Mouse (Mus musculus) hindlimb bud, embryonic 11.5 days (tissue): Measurements from ENCODE around the gene Tyw1.

Experiments used
- DNase-seq: peaks from one replicate; pipeline ENCODE4 v3.0.0-alpha.2; 2012; ENCODE audit warnings: low read depth, low spot score; ENCODE audit errors: extremely low spot score

The Tyw1 gene

DNA sequence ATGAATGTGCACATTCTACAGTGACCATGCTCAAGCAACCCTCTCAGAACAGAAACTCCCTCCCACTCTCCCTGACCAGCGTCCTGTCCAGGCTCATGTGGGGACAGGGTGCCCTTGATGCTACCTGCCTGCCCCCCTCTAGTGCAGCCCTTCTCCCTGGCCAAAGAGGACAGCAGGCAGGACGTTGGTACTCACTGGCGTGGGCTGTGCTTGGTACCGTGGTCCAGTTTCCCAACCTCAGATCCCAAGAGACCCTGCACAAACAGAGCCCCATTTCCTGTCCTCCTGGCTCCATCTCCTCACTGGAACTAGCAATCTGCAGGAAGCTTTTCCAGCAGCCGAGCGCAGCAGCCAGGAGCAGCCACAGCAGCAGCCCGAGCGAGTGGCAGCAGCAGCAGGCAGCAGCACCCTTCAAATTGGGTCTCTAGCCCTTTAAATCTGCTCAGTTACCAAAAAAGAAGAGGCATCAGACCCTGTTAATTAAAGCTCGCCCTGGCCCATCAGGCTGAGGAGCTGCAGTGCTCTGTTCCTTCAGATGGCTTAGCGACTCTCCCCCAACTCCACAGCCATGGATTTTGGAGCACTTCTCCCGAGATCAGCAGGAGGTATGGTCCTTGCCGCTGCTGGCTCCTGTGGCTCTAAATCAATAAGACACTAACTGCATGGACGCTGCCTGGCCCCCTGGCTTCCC lies 128.9 kb downstream of the Tyw1 start, which contains the start of gene A330070K13Rik:
Gene A330070K13Rik (minus strand): TSS at position 410 of the 691 bp plus-strand sequence.
- DNase-seq = no peak

DNA sequence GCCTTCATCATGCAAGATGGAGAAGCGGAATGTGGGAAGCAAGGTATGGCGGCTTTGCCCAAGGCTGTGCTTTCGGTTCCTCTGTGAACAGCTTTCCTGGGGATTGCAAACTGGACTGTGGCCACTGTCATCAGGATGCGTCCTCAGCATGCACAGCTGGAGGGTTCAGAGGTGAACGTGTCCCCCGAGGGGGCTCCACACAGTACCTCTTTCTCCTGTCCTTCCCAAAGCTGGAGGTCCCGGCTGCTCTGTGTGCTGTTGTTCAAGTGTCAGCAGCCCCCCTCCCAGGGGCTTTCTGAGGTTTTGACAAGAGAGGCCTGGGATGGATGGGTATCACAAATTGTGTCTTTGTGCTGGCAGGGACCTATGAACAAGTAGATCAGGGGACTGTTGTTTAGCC lies 131.0 kb downstream of the Tyw1 start:
- no peak for DNase-seq
